Mouse (Mus musculus): ENCODE measurements at regions not wholly inside any gene's neighbourhood (a gene's known extent, or its start where the extent isn't known, plus 50 kb on each side); places are given as distances from the start of the nearest gene placed in this dataset.

DNA sequence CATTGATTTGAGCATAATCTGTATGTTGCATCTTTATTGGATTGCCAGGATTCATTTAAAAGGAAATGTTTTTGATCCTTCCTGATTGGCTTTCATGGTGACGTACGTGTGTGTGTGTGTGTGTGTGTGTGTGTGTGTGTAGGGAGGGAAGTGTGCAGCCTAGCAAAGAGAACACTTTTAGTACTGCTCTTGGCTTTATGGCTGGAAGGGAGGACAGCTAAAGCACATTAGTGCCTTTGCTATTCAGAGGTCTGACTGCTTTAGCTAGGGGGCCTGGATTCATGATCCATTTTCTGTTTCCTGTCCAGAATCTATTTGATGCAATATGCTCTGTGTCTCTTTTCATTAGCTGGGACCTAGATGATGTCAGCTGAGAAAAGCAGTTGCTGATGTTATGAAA is 155.6 kb upstream of the Itga1 start:
- no peak for DNase-seq (ENCODE audit: low spot score in 2 of 2)

DNA sequence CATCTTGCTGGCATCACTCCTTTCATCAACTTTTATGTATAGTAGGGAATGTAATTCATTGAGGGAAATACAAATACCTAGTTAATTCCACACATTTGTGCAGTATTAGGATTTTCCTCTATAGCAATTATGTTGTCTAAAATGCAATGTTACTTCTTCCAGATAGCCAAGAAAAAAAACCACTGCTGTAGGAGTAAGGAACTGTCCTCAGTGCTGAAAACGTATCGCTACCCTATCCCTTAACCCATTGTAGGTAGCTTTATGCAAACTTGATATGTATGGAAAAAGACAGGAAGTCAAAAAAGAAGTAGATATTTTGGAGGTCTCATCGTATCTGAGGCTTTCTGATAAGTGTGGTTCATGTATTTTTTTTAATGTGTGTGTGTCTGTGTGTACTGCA is 150.8 kb upstream of the Itga1 start:
- DNase-seq (ENCODE audit: low spot score in 2 of 2) = no peak

- DNase-seq (ENCODE audit: low spot score in 2 of 2) = no peak
Observed at GRCm38 (mm10) chr13:115231981-115232380, 130.2 kb upstream of the Itga1 start.

DNA sequence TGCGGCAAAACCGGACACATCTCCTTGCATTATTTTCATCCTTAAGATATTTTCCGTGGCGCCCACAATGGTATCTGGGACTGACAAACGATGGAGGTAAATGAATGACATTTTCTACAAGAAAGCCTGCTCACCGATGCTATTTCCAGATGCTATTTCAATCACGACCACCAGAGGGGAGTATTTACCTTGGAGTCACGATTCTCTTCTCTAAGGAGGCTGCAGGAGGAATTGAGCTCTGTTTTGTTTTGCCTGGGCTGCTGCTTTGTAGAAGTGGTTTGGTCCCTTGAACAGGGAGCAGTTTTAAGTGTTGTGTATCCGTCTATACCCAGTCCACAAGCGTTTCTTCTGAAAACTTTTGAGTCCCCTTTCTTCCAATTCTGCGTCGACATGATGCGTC is 128.7 kb upstream of the Itga1 start:
- peak; percentile 15 to 27 for DNase-seq (ENCODE audit: low spot score in 2 of 2)

GRCm38 (mm10) chr13:115226824-115227223 is 125.1 kb upstream of the Itga1 start:
- no peak for DNase-seq (ENCODE audit: low spot score in 2 of 2)

DNA sequence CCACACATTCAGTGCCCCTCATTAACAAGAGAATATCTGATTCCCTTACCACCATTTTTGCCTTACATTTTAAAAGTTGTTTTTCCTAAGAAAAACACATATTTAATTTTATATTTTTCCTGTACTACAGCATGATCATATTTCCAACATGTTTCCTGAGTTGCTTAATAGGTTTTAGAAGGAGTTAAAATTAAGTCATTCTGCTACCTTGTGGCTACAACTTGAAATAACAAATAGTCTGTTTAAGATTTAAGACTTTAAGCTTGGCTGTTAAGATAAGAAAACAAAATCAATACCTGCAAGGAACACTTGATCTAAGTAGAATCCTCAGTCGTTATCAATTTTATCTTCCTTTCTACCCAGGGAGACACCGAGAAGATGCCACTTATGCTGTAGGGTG is 117.9 kb upstream of the Itga1 start:
- no peak for DNase-seq (ENCODE audit: low spot score in 2 of 2)

- no peak for DNase-seq (ENCODE audit: low spot score in 2 of 2)
Observed at GRCm38 (mm10) chr13:115211285-115211684, 109.5 kb upstream of the Itga1 start.

DNA sequence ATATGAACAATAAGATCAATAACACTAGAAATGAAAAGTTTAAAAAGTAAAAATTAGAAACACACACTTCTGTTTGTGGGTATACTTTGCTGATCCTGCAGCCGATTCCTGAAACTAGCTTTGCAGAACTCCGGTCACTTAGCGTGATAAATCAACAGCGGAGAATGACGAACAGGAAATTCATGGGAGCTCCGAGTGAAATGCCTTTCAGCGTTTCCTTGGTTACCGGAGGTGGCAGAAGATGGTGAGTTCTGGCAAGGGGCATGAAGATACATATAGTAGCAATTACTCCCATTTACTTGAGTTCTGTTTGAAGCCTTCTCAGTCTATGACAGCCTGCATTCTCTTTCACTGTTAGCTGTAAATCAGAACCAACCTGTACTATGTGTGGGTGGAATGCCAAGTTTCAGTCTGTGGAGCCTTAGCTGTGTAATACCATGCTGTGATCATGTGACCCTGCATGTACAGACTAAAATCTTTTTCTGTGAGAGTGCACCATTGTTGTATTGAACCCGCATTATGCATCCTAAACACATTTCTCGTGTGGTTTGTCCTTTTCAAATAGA is 109.0 kb upstream of the Itga1 start:
- no peak for DNase-seq (ENCODE audit: low spot score in 2 of 2)

GRCm38 (mm10) chr13:115209402-115210192 is 107.8 kb upstream of the Itga1 start:
- no peak for DNase-seq (ENCODE audit: low spot score in 2 of 2)

DNA sequence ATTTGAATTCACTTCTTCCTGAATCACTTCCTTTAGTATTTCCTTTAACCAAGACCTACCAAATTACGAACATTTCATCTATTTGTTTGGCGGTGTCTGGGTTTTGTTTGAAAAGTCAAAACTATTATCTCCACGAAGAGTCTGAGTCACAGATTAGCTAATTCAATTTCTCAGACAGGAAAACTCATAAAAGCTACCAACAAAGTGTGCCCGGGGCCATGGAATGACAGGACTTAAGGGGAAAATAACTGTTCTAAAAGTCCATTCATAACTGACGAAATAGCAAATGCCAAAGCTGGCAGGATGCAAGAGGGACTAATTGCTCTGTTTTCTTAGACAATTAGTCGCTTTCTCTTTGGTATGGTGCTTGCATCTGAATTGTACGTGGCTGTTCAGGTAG is 105.0 kb upstream of the Itga1 start:
- no peak for DNase-seq (ENCODE audit: low spot score in 2 of 2)

GRCm38 (mm10) chr13:115199166-115199565 is 97.4 kb upstream of the Itga1 start:
- DNase-seq (ENCODE audit: low spot score in 2 of 2) = no peak

DNA sequence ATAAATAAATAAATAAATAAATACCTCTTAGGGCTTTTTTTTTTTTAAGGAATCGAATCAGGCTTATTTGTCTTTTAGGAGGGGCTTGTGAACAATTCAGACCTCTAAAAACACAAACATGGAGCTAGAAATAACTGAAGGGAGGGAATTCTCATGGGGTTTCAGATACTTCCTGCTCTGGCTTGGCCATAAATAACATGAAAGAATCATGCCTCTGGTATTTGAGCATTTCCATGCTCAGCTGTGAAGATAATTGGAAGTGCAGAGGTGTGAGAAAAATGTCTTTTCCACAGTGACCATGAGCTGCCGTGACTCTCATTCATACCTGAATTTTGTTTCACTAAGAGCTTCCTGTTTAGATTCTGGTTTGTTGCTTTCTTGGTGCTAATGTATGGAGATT is 86.3 kb upstream of the Itga1 start:
- no peak for DNase-seq (ENCODE audit: low spot score in 2 of 2)

- DNase-seq (ENCODE audit: low spot score in 2 of 2) = no peak
Observed at GRCm38 (mm10) chr13:115187356-115187755, 85.6 kb upstream of the Itga1 start.

GRCm38 (mm10) chr13:115182211-115182870 is 80.6 kb upstream of the Itga1 start:
- no peak for DNase-seq (ENCODE audit: low spot score in 2 of 2)

GRCm38 (mm10) chr13:115178175-115178917 is 76.6 kb upstream of the Itga1 start:
- no peak for DNase-seq (ENCODE audit: low spot score in 2 of 2)

GRCm38 (mm10) chr13:115171347-115172062 is 69.7 kb upstream of the Itga1 start:
- no peak for DNase-seq (ENCODE audit: low spot score in 2 of 2)

DNA sequence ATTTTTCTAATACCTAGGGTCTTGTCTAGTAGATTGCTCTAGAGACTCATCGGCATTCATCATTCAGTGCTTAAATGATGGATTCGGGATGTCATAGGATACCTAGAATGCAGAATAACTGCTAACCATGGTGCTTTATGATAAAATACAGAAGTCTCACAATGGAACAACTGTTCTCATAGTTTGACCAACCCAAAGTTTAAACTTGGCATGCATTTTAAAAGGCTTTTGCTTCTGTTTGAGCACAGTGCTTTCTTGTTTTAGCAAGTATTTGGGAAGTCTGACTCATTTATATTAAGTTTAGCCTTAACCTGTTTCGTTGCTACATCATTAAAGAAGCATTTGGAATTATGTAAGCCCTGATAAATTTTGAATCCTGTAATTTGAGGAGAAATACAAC is 64.2 kb upstream of the Itga1 start:
- no peak for DNase-seq (ENCODE audit: low spot score in 2 of 2)

- DNase-seq (ENCODE audit: low spot score in 2 of 2) = no peak
Observed at GRCm38 (mm10) chr13:115162689-115163413, 61.1 kb upstream of the Itga1 start.

- DNase-seq (ENCODE audit: low spot score in 2 of 2) = no peak
Observed at GRCm38 (mm10) chr13:115159386-115159785, 57.6 kb upstream of the Itga1 start.

Data from spleen, postnatal 10 days (tissue).